27 mouse cellular contexts compared by ENCODE assay signal in genomic region chrX:7958868-7959267, GRCm38 (mm10). TPM values are rescaled to one million over a fixed set of nuclear protein-coding genes. Genes with fewer than 3 reads are reported as not detected.
A peak's percentile ranks its signal among the peaks of the same experiment; 100 is the strongest.
DNase-seq lines count a peak whose midpoint lies in the region; ATAC-seq and TF ChIP-seq lines count a peak whose summit lies in the region.
"Had no signal": no experiment of that assay in that cellular context is flagged by ENCODE, and none has a peak within 500 bp of the region (broad histone marks: within the 10 kb centered on the region; RNA-seq: fewer than 3 reads in every experiment).

No protein-coding gene starts in this region.

- TF ChIP-seq RAD21 in MEL (IDR thresholded peaks at IDR 0.05; ENCODE audit: low read depth, low read length): no peak

- peaks cover 33% of the 10 kb centered on the region for H3K4me1 ChIP-seq in megakaryocyte, embryonic 14.5 days
- H3K4me1 ChIP-seq in G1E (ENCODE audit: insufficient read depth, low read depth, low read length) (peaks cover 30% of the 10 kb centered on the region), MEL (ENCODE audit: control insufficient read depth in 1 of 2, insufficient read depth in 2 of 2, low read length in 2 of 2) (peaks cover 3 to 12% of the 10 kb centered on the region in 2 experiments)

- peaks cover 68% of the 10 kb centered on the region for H3K36me3 ChIP-seq in megakaryocyte, embryonic 14.5 days (replicated peaks; ENCODE audit: low read length)
- peaks cover 71% of the 10 kb centered on the region for H3K36me3 ChIP-seq in G1E (replicated peaks)
- peaks cover 12 to 17% of the 10 kb centered on the region in 2 experiments for H3K36me3 ChIP-seq in MEL (ENCODE audit: control insufficient read depth in 1 of 2, insufficient read depth in 2 of 2, low read length in 2 of 2)

- no peak for ATAC-seq in megakaryocyte, adult 5-6 weeks (ENCODE audit: poor library complexity, severe bottlenecking)
- ATAC-seq in G1E (ENCODE audit: extremely low read depth, insufficient number of reproducible peaks, low FRiP score, poor library complexity, severe bottlenecking): no peak
- ATAC-seq in frontal cortex, adult (ENCODE audit: low TSS enrichment): no peak
- ATAC-seq: activated CD4-positive, CD25-positive, alpha-beta regulatory T cell, adult 4 months; CD4-positive, CD25-positive, alpha-beta regulatory T cell, adult 4 months; Patski had no signal

- H3K9me3 ChIP-seq in megakaryocyte, embryonic 14.5 days: no peaks in the 10 kb centered on the region
- H3K9me3 ChIP-seq in G1E (replicated peaks) (no peaks in the 10 kb centered on the region), MEL (replicated peaks; ENCODE audit: insufficient read depth, low read length) (no peaks in the 10 kb centered on the region)

- no peaks in the 10 kb centered on the region for H3K27me3 ChIP-seq in megakaryocyte, embryonic 14.5 days (replicated peaks)
- no peaks in the 10 kb centered on the region for H3K27me3 ChIP-seq in G1E (ENCODE audit: insufficient read depth, low read length)
- no peaks in the 10 kb centered on the region for H3K27me3 ChIP-seq in MEL (ENCODE audit: control insufficient read depth in 1 of 2, insufficient read depth in 2 of 2, low read length in 2 of 2)
- H3K27me3 ChIP-seq: CH12.LX had no signal

- H3K4me3 ChIP-seq in megakaryocyte, embryonic 14.5 days (replicated peaks): peak overlapping the region; percentile 35
- H3K4me3 ChIP-seq in G1E (ENCODE audit: low read depth, low read length): peak overlapping the region; percentile 28; the same call in 1 of the 2 replicates
- H3K4me3 ChIP-seq in MEL (ENCODE audit: control insufficient read depth in 1 of 2, insufficient read depth in 1 of 2, low read depth in 2 of 2, low read length in 2 of 2): no peak overlapping the region

- H3K27ac ChIP-seq in MEL (ENCODE audit: control insufficient read depth, low read depth, low read length): no peak overlapping the region

- no peak for TF ChIP-seq EP300 in MEL (IDR thresholded peaks at IDR 0.05; ENCODE audit: low read depth in 1 of 2, low read length in 2 of 2)

- no peak for DNase-seq in G1E (ENCODE audit: low spot score)
- DNase-seq in MEL (ENCODE audit: low read depth, low spot score): no peak
- DNase-seq in spleen, postnatal 4 days (ENCODE audit: low spot score in 2 of 2): no peak
- DNase-seq: adrenal gland, adult 2 months; adrenal gland, adult 8-10 months; adrenal gland, postnatal 10 days; adrenal gland, postnatal 14 days; adrenal gland, postnatal 25 days; adrenal gland, postnatal 36 days; B cell, adult 2 months; cerebellum, adult 11 months; cerebellum, adult 11-12 months; cerebellum, adult 18-20 months; cerebellum, adult 2 months; cerebellum, adult 8-10 months had no signal

- no peak for TF ChIP-seq POLR2A in MEL (IDR thresholded peaks at IDR 0.05; ENCODE audit: control insufficient read depth in 1 of 2, insufficient read depth in 1 of 2, low read depth in 1 of 2, low read length in 2 of 2, poor library complexity in 1 of 2)

- peaks cover 10% of the 10 kb centered on the region for H3K79me2 ChIP-seq in MEL (ENCODE audit: control insufficient read depth, insufficient read depth, low read length, poor library complexity)

- no peak for TF ChIP-seq CTCF in G1E (IDR thresholded peaks at IDR 0.05; ENCODE audit: low read depth, low read length)
- no peak for TF ChIP-seq CTCF in MEL (IDR thresholded peaks at IDR 0.05 in 2 of 3, conservative IDR thresholded peaks at IDR 0.05 in 1 of 3; ENCODE audit: control insufficient read depth in 1 of 3, insufficient read depth in 1 of 3, low read depth in 2 of 3, low read length in 3 of 3, poor library complexity in 1 of 3, severe bottlenecking in 1 of 3)

- no peak overlapping the region for H3K9ac ChIP-seq in MEL (ENCODE audit: control insufficient read depth, low read depth, low read length, poor library complexity, severe bottlenecking)

TF ChIP-seq in MEL, 35 proteins besides CTCF, POLR2A, EP300 and RAD21:
- TF ChIP-seq POLR2AphosphoS5 (IDR thresholded peaks at IDR 0.05; ENCODE audit: borderline replicate concordance, low read depth, low read length) (peak; percentile 95), HCFC1 (IDR thresholded peaks at IDR 0.05; ENCODE audit: low read depth, low read length) (no peak)

RNA-seq across cellular contexts. Expression of gene Hdac6, which starts 11.2 kb away (rescaled TPM):
- 0.96 and 16.9 TPM in 2 replicates for polyA plus RNA-seq in megakaryocyte, embryonic 14.5 days (2012; ENCODE audit: insufficient read depth, low replicate concordance)
- total RNA-seq in megakaryocyte, adult 5-6 weeks (2015): 6.4 and 7.5 TPM in 2 replicates
- 8.0 and 9.3 TPM in 2 replicates for total RNA-seq in megakaryocyte, adult 5-6 weeks (2017)
- 14.5 and 17.2 TPM in 2 replicates for total RNA-seq in G1E (2014; fragmentation: Nextera tagmentation)
- 5.5 and 8.9 TPM in 2 replicates for total RNA-seq in G1E (2017)
- polyA plus RNA-seq in G1E (2012): 6.0 and 6.5 TPM in 2 replicates
- total RNA-seq in MEL (2012; rRNA removed): 6.3 and 7.8 TPM in 2 replicates
- 10 to 100 TPM in 1 of 2 experiments, not detected in 1; 19.7 TPM for polyA plus RNA-seq in MEL (2012; ENCODE audit: insufficient read depth in 1 of 2, insufficient read length in 2 of 2, low read depth in 1 of 2, low replicate concordance in 2 of 2, missing spikeins in 1 of 2)

RNA-seq across cellular contexts. Expression of gene Gata1, which starts 19.0 kb away (rescaled TPM):
- 227 and 1,046 TPM in 2 replicates for polyA plus RNA-seq in megakaryocyte, embryonic 14.5 days (2012; ENCODE audit: insufficient read depth, low replicate concordance)
- 5.8 and 7.1 TPM in 2 replicates for total RNA-seq in megakaryocyte, adult 5-6 weeks (2015)
- 5.6 and 7.6 TPM in 2 replicates for total RNA-seq in megakaryocyte, adult 5-6 weeks (2017)
- 93.3 and 105 TPM in 2 replicates for total RNA-seq in G1E (2014; fragmentation: Nextera tagmentation)
- 38.1 and 41.0 TPM in 2 replicates for total RNA-seq in G1E (2017)
- polyA plus RNA-seq in G1E (2012): 46.2 and 48.8 TPM in 2 replicates
- 321 and 385 TPM in 2 replicates for total RNA-seq in MEL (2012; rRNA removed)
- 100 to 1,000 TPM; 128 to 496 TPM for polyA plus RNA-seq in MEL (2012; ENCODE audit: insufficient read depth in 1 of 2, insufficient read length in 2 of 2, low read depth in 1 of 2, low replicate concordance in 2 of 2, missing spikeins in 1 of 2)
- total RNA-seq: adrenal gland, adult 18-20 months; adrenal gland, postnatal 25 days had no signal
- polyA plus RNA-seq: cerebellum, adult 2 months; Patski had no signal

RNA-seq across cellular contexts. Expression of gene Eras, which starts 30.5 kb away (rescaled TPM):
- not detected in 2 replicates for polyA plus RNA-seq in megakaryocyte, embryonic 14.5 days (2012; ENCODE audit: insufficient read depth, low replicate concordance)
- not detected in 2 replicates for total RNA-seq in megakaryocyte, adult 5-6 weeks (2015)
- total RNA-seq in megakaryocyte, adult 5-6 weeks (2017): not detected in 2 replicates
- total RNA-seq in G1E (2014; fragmentation: Nextera tagmentation): not detected in 2 replicates
- not detected in 2 replicates for total RNA-seq in G1E (2017)
- polyA plus RNA-seq in G1E (2012): not detected in 2 replicates
- not detected in 2 replicates for total RNA-seq in MEL (2012; rRNA removed)
- not detected for polyA plus RNA-seq in MEL (2012; ENCODE audit: insufficient read depth in 1 of 2, insufficient read length in 2 of 2, low read depth in 1 of 2, low replicate concordance in 2 of 2, missing spikeins in 1 of 2)
- total RNA-seq: adrenal gland, adult 18-20 months; adrenal gland, adult 2 months; adrenal gland, adult 8-10 months; adrenal gland, postnatal 10 days; adrenal gland, postnatal 14 days; adrenal gland, postnatal 25 days; adrenal gland, postnatal 36 days; adrenal gland, postnatal 4 days; CH12.LX had no signal
- polyA plus RNA-seq: activated CD4-positive, CD25-positive, alpha-beta regulatory T cell, adult 4 months; adrenal gland, adult 2 months; brain, embryonic 14.5 days; C2C12; CD4-positive, CD25-positive, alpha-beta regulatory T cell, adult 4 months; cerebellum, adult 2 months; Patski had no signal

RNA-seq across cellular contexts. Expression of gene Pcsk1n, which starts 39.2 kb away (rescaled TPM):
- polyA plus RNA-seq in megakaryocyte, embryonic 14.5 days (2012; ENCODE audit: insufficient read depth, low replicate concordance): 1.4 and 3.8 TPM in 2 replicates
- not detected in 2 replicates for total RNA-seq in megakaryocyte, adult 5-6 weeks (2015)
- total RNA-seq in megakaryocyte, adult 5-6 weeks (2017): not detected in 2 replicates
- total RNA-seq in G1E (2014; fragmentation: Nextera tagmentation) (not detected in 2 replicates), G1E (2017) (not detected in 2 replicates), MEL (2012; rRNA removed) (not detected in 2 replicates)
- polyA plus RNA-seq in G1E (2012) (not detected in 2 replicates), MEL (2012; ENCODE audit: insufficient read depth in 1 of 2, insufficient read length in 2 of 2, low read depth in 1 of 2, low replicate concordance in 2 of 2, missing spikeins in 1 of 2) (not detected)
- total RNA-seq: CH12.LX had no signal
- polyA plus RNA-seq: activated CD4-positive, CD25-positive, alpha-beta regulatory T cell, adult 4 months; C2C12; CD4-positive, CD25-positive, alpha-beta regulatory T cell, adult 4 months; Patski had no signal

RNA-seq across cellular contexts. Expression of gene Gm10490, which starts 49.5 kb away (rescaled TPM):
- polyA plus RNA-seq in megakaryocyte, embryonic 14.5 days (2012; ENCODE audit: insufficient read depth, low replicate concordance): not detected in 2 replicates
- not detected in 2 replicates for total RNA-seq in megakaryocyte, adult 5-6 weeks (2015)
- not detected in 2 replicates for total RNA-seq in megakaryocyte, adult 5-6 weeks (2017)
- total RNA-seq in G1E (2014; fragmentation: Nextera tagmentation) (not detected in 2 replicates), G1E (2017) (1.5 TPM in 1 of 2 replicates, not detected in the other), MEL (2012; rRNA removed) (not detected in 2 replicates)
- polyA plus RNA-seq in G1E (2012) (not detected in 2 replicates), MEL (2012; ENCODE audit: insufficient read depth in 1 of 2, insufficient read length in 2 of 2, low read depth in 1 of 2, low replicate concordance in 2 of 2, missing spikeins in 1 of 2) (not detected)
- total RNA-seq: adrenal gland, adult 18-20 months; adrenal gland, adult 2 months; adrenal gland, adult 8-10 months; adrenal gland, postnatal 10 days; adrenal gland, postnatal 14 days; adrenal gland, postnatal 36 days; adrenal gland, postnatal 4 days; CH12.LX; ES-E14 had no signal
- polyA plus RNA-seq: activated CD4-positive, CD25-positive, alpha-beta regulatory T cell, adult 4 months; adrenal gland, adult 2 months; brain, embryonic 14.5 days; CD4-positive, CD25-positive, alpha-beta regulatory T cell, adult 4 months; cerebellum, adult 2 months; Patski had no signal

Comparison
In these comparisons a context has a peak if more than half of its experiments do, and no peak if none do; other contexts are left out.
1. H3K4me3 ChIP-seq: peak in megakaryocyte, embryonic 14.5 days (single experiment) and G1E (single experiment); none in MEL (0 of 2).
2. RNA of gene Gata1, which starts 19.0 kb away (total RNA-seq): 321 to 385 TPM in MEL and 38.1 to 105 TPM in G1E; 5.6 to 7.6 TPM in megakaryocyte, adult 5-6 weeks; every median in the first group is over 4 times any median in the second.